ENCODE assay signal across 9 mouse cellular contexts in the genomic region with DNA sequence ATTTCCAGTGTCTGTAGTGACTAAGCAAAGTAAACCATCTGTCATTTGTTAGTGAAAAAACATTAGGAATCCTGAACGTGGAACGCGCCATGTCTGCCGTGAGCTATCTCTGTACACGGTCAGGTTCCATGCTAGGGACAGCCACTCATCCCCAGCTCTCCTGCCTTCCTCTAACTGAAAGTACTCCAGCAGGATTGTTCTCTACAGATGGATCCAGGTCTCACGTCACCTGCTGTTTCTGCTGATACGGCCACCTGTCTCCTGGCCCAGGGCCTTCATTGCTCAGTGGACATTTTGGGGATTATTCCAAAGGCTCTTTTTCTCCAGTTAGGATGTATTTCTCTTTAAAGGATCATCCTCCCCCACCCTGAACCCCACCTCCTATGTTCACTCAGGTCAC. TPM values are rescaled to one million over a fixed set of nuclear protein-coding genes. Genes with fewer than 3 reads are reported as not detected.
"Had no signal": no experiment of that assay in that cellular context is flagged by ENCODE, and none has a peak within 500 bp of the region (broad histone marks: within the 10 kb centered on the region; RNA-seq: fewer than 3 reads in every experiment).

No protein-coding gene starts in this region.

- DNase-seq: kidney, adult 2 months; kidney, postnatal 25 days; liver; liver, embryonic 13.5 days; liver, postnatal 0 days; lung, postnatal 14 days; right cerebral cortex, postnatal 25 days; thymus, postnatal 14 days had no signal

RNA-seq across cellular contexts. Expression of a gene that starts 18.6 kb away (rescaled TPM):
- total RNA-seq: monocyte, adult 5-6 weeks had no signal
- polyA plus RNA-seq: liver, embryonic 13.5 days; liver, postnatal 0 days had no signal
